Mouse (Mus musculus): Measurements from ENCODE around the gene Crybb1.
A peak's percentile ranks its signal among the peaks of the same experiment; 100 is the strongest.

Crybb1 gene

GRCm38 (mm10) chr5:112237866-112238570, 17.6 kb upstream of the Crybb1 start:
- no peak for DNase-seq (ENCODE audit: low spot score)

- DNase-seq (ENCODE audit: low spot score) = no peak
Measured at GRCm38 (mm10) chr5:112238781-112239482, 16.7 kb upstream of the Crybb1 start.

DNA sequence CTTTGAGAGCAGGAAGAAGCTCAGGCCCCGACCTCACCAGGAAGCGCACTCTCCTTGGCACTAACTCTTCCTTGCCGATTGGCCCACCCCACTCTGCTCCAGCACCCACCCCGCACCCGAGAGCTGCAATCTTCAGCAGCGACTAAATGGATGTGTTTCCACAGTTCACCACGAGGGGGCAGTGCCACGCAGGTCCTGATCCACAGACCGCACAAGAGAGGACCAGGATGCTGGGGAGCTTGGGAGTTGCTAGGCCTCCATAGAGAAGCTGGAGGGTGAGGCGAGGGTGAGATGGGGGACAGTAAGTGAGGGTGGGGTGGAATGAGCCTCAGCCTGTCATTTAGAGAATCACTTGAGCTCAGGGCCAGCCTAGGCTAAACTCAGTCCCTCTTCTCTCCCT, 14.9 kb upstream of the Crybb1 start:
- DNase-seq (ENCODE audit: low spot score) = peak; percentile 84

- no peak for DNase-seq (ENCODE audit: low spot score)
Measured at GRCm38 (mm10) chr5:112241849-112242248, 13.8 kb upstream of the Crybb1 start.

DNA sequence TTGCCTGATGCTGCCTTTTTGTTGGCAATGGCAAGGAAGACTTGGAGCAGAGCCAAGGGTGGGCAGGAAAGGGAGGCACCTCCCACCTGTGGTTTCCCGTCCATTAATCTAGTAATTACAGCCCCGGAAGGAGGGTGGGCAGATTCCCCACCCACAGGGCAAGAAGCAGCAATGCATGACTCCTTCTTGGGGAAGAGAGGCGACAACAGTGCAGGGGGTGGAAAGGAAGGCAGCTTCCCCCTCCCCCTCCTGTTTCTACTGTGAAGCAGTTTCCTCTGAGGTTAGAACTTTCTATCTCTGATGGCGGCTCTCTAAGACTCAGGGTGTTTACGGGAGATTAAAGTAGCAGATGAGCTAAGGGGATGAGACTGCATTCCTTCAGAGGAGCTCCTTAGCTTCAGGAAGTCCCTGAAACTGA, 13.2 kb upstream of the Crybb1 start:
- DNase-seq (ENCODE audit: low spot score) = peak; percentile 76

GRCm38 (mm10) chr5:112243041-112243440, 12.6 kb upstream of the Crybb1 start:
- no peak for DNase-seq (ENCODE audit: low spot score)

GRCm38 (mm10) chr5:112243539-112244274, 11.9 kb upstream of the Crybb1 start:
- DNase-seq (ENCODE audit: low spot score) = no peak

- no peak for DNase-seq (ENCODE audit: low spot score)
Measured at GRCm38 (mm10) chr5:112244275-112244562, 11.4 kb upstream of the Crybb1 start.

DNA sequence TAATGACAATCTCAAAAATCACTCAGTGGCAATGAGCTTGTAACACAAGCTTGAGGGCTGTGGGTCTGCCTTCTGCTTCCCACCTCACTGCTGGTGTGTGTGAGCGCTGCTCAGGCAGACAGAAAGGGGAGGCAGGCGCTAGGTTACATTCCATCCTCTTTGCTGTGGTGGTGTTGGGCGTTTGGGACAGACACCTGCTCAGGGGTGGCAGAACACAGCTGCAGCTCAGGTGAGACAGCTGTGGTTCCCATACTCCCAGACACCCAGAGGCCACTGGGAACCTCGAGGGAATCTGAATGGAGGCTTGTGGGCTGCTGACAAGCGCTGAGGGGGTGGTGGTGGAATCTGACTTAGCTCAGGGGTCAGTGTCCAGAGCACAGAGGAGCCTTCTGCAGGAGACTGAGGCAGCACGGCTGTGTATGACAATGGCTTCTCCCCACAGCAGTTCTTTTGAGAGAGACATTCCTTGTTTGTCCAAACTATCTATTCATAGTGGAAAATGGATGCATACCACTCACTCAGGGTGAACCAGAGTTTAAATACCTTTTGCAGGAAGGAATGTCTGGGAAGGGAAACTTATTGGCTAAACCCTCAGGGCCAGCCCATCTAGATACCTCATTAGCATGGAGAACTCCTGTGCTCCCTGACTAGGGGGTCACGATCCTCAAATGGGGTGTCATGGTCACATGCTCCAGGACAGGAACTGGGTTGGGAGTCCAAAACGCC, 10.6 kb upstream of the Crybb1 start:
- DNase-seq (ENCODE audit: low spot score) = no peak

GRCm38 (mm10) chr5:112247399-112247798, 8.2 kb upstream of the Crybb1 start:
- DNase-seq (ENCODE audit: low spot score) = no peak

GRCm38 (mm10) chr5:112249106-112249505, 6.5 kb upstream of the Crybb1 start:
- DNase-seq (ENCODE audit: low spot score) = no peak

GRCm38 (mm10) chr5:112252400-112252799, 3.2 kb upstream of the Crybb1 start, which contains the start of gene Cryba4:
Gene Cryba4 (minus strand): TSS chr5:112252518.
- DNase-seq (ENCODE audit: low spot score) = no peak

DNA sequence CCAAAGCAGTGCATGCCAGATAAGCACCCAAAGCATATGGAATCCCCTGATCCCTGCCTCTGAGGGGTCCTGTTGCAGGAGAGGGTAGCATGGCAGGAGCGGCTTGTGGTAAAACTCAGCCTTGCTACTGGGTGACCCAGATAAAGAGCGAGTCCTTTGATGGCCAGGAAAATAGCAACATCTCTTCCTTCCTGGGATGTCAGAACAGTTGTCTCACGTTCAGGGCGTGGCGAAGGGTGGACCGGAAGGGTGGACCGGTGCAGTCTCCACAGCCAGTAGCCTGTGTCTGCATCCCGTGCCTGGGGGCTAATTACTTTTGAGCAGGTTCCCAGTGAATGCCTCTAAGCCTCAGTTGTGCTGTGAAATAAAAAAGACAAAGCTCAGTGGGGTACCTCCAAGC, 2.4 kb upstream of the Crybb1 start:
- peak; percentile 54 for DNase-seq (ENCODE audit: low spot score)

DNA sequence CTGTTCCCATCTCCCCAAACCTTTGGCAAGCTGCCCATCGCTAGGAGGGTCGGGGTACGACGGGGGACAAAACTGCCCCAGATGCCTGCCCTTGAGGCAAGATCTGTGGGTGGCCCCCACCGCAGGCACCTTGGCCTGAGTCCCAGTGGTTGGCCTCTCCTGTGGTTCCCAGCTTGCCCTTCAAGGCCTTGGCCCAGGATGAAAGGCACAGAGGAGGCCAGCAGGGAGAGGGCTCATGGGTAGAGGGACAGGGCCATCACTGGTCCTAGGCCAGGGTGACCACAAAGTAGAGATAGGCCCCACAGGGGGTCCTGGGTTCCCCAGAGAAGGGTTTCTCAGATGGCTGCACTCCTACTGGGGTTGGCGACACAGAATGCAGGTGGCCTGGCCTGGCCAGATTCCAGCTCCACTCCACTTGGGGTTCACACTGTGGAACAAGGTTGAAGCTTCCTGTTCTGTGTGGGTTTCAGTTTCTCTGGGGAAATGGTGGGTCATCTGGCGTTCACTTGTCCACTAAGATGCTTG, 1.3 kb upstream of the Crybb1 start:
- no peak for DNase-seq (ENCODE audit: low spot score)

- no peak for DNase-seq (ENCODE audit: low spot score)
Measured at GRCm38 (mm10) chr5:112256457-112256856, 842 bp downstream of the Crybb1 start.

DNA sequence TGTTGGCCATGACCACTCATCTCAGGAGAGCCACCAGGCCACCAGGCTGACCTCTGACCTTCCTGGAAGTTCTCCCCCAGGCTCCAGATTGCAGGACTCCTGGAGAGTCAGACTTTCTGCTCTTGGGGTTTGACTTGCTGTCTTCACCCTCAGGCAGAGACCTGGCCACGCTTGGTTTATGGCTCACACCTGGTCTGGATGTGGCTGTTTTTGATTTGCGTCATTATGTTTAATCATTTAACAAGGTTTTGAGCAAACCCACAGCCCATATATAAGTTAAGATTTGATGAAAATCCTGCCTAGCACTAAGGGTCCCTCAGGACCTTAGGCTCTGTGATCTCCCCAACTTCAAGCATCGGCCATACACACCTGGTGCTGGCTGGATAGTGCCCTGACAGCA, 2.3 kb downstream of the Crybb1 start:
- DNase-seq (ENCODE audit: low spot score) = no peak

GRCm38 (mm10) chr5:112259862-112260650, 4.4 kb downstream of the Crybb1 start:
- DNase-seq (ENCODE audit: low spot score) = no peak

DNA sequence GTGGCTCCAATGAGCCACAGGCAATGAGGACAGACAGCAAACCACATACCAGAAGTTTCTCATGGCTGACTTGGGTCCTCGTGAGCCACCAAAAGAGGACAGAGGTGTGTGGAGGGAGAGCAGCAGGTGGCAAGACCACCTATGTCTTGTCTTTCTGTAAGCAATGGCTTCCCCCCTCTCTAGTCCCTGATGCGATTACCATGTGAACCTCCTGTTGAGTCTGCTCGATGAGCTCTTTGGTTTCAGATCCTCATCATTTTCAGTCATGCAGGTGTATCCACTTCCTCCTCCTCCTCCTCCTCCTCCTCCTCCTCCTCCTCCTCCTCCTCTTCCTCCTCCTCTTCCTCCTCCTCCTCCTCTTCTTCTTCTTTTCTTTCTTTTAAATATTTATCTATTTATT, 5.2 kb downstream of the Crybb1 start:
- no peak for DNase-seq (ENCODE audit: low spot score)

GRCm38 (mm10) chr5:112264099-112264498, 8.5 kb downstream of the Crybb1 start:
- DNase-seq (ENCODE audit: low spot score) = no peak

DNA sequence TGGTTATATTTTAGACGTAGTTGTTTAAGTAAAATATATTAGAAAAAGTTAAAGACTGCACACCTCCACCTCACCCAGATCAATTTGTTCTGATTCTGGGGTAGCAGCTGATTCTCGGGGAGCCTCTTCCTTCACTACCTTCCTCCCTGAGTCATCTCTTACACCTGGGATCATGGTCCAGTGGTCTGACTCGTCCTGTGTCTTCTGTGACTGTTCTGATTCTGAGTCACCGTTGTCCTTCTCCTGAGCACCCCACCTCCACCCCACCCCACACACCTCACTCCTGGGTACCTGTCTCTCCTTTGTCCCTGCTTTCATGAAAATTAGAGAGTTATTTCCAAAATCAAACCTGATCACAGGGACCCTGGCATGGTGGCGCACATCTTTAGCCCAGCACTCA, 9.5 kb downstream of the Crybb1 start:
- no peak for DNase-seq (ENCODE audit: low spot score)

DNA sequence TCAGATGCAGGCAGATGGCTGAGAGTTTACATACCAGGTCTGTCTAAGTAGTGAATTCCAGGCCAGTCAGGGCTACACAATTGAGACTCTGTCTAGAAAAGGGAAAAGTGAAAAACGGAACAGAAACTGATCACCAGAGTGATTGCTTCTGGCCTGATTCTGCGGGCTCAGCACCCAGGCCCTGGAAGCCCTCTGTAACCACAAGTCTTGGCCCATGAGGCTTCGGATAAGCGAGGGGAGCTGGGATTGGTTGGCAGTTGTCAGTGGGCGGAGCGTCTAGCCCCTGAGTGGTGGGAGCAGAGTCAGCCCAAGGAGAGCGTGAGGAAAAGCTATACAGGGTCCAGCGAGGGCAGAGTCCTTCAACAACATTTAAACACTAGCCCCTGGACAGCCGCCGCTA, 9.9 kb downstream of the Crybb1 start:
- DNase-seq (ENCODE audit: low spot score) = no peak

All from T-cell, adult 2 months (primary cell).